8 mouse cellular contexts compared by ENCODE assay signal in the genomic region with DNA sequence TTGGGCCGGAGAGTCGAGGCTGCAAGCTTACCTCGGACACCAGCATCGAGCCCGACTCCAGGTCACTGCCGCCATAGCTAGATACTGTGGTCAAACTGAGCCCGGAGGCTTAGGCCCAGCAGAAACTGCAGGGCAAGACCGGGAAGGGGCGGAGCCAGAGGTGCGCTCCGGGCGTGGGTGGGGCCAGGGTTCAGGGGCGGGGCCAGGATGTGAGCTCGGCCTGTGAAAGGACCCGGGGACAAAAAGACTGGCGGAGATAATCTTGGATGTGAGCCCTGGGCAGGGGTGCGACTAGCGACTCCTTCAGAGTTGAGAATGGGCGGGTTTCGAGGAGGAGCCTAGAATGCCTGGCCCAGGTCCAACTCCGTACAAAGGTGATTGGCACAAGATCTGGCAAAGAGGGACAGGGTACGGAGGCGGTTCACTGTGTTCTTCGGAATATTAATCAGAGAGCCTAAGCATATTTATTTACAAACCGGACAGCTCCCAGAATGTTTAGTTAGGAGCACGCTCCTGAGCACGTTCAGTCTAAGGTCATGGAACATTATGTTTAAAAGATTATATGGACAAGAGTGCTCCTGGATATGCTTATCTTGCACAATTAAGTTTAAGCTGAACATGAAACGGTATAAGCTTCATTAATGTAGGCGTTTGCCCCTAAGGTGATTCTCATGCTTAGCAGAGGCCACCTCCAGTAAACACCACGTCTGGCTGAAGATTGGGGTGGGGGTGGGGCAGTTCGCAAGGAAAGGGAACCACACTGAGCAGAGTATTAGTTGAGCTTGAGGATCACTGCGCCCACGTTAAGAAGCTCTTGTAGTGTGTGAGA. TPM values are rescaled to one million over a fixed set of nuclear protein-coding genes. Genes with fewer than 3 reads are reported as not detected.
A peak's percentile ranks its signal among the peaks of the same experiment; 100 is the strongest.
DNase-seq lines count a peak whose midpoint lies in the region; ATAC-seq and TF ChIP-seq lines count a peak whose summit lies in the region.

No protein-coding gene starts in this region.

- H3K9ac ChIP-seq in lung, postnatal 0 days (replicated peaks; ENCODE audit: low read depth), result peak overlapping the region; percentile 90

- H3K36me3 ChIP-seq in hindbrain, embryonic 10.5 days, result peaks cover 9% of the 10 kb centered on the region
- H3K36me3 ChIP-seq in lung, postnatal 0 days (ENCODE audit: insufficient read depth, low read length), result no peaks in the 10 kb centered on the region

- no peak for TF ChIP-seq CTCF in lung, postnatal 0 days (IDR thresholded peaks at IDR 0.05)

- H3K4me1 ChIP-seq in hindbrain, embryonic 10.5 days (replicated peaks), result peaks cover 22% of the 10 kb centered on the region
- peaks cover 2% of the 10 kb centered on the region; the same call in 1 of the 2 replicates for H3K4me1 ChIP-seq in lung, postnatal 0 days (ENCODE audit: insufficient read depth, low read depth, low read length)

- ATAC-seq in frontal cortex, adult (ENCODE audit: low TSS enrichment), result peak; percentile 92
- peak; percentile 98 for ATAC-seq in lung, postnatal 0 days

- no peaks in the 10 kb centered on the region for H3K27me3 ChIP-seq in hindbrain, embryonic 10.5 days (ENCODE audit: insufficient read depth, poor library complexity, severe bottlenecking)
- H3K27me3 ChIP-seq in lung, postnatal 0 days (replicated peaks; ENCODE audit: insufficient read depth, low read length), result no peaks in the 10 kb centered on the region

- H3K9me3 ChIP-seq in hindbrain, embryonic 10.5 days, result peaks cover 4% of the 10 kb centered on the region; the same call in 1 of the 2 replicates
- H3K9me3 ChIP-seq in lung, postnatal 0 days (ENCODE audit: low read length), result no peaks in the 10 kb centered on the region

- 2% methylated on average over 33 of the region's 33 CpGs for WGBS in hindbrain, embryonic 10.5 days
- WGBS in lung, postnatal 0 days, result under 1% methylated on average over 33 of the region's 33 CpGs

- H3K4me3 ChIP-seq in hindbrain, embryonic 10.5 days, result peak overlapping the region; percentile 69
- peak overlapping the region; percentile 63 for H3K4me3 ChIP-seq in lung, postnatal 0 days (ENCODE audit: low read depth, low read length)

- TF ChIP-seq EP300 in lung, postnatal 0 days (IDR thresholded peaks at IDR 0.05), result peak; percentile 87

- peak; percentile 95 for DNase-seq in MN1 (ENCODE audit: low spot score)
- peak; percentile 93 for DNase-seq in cerebellum, adult 9-10 months
- peak; percentile 97 for DNase-seq in hindbrain, embryonic 10.5 days (ENCODE audit: low spot score)
- peak; percentile 90 for DNase-seq in layer of hippocampus, adult 9-11 months
- peak; percentile 99 for DNase-seq in lung, postnatal 0 days (ENCODE audit: low spot score)
- peak; percentile 88 for DNase-seq in ovary, postnatal 14 days (ENCODE audit: low spot score)
- peak; percentile 96 for DNase-seq in thymus, postnatal 14 days

- peak overlapping the region; percentile 71 for H3K4me2 ChIP-seq in lung, postnatal 0 days (replicated peaks; ENCODE audit: low read depth, low read length)

- peak overlapping the region; percentile 95 for H3K27ac ChIP-seq in hindbrain, embryonic 10.5 days
- peak overlapping the region; percentile 96 for H3K27ac ChIP-seq in lung, postnatal 0 days (ENCODE audit: low read length)

RNA-seq across cellular contexts. Expression of a gene that starts 30.6 kb away (rescaled TPM):
- 0.27 and 0.60 TPM in 2 replicates for polyA plus RNA-seq in hindbrain, embryonic 10.5 days (2016; fragmentation: Nextera tagmentation; extraction: Ambion mirVana)
- polyA plus RNA-seq in lung, postnatal 0 days (2015; fragmentation: Nextera tagmentation; extraction: Ambion mirVana), result 0.23 and 0.46 TPM in 2 replicates

RNA-seq across cellular contexts. Expression of a gene that starts 32.7 kb away (rescaled TPM):
- 92.6 and 103 TPM in 2 replicates for polyA plus RNA-seq in hindbrain, embryonic 10.5 days (2016; fragmentation: Nextera tagmentation; extraction: Ambion mirVana)
- polyA plus RNA-seq in lung, postnatal 0 days (2015; fragmentation: Nextera tagmentation; extraction: Ambion mirVana), result 133 and 150 TPM in 2 replicates

Comparison
In these comparisons a context has a peak if more than half of its experiments do, and no peak if none do; other contexts are left out.
1. Peak in every context shown above with its lines: DNase-seq, ATAC-seq, H3K4me3 ChIP-seq and H3K27ac ChIP-seq.